Mouse (Mus musculus): ENCODE measurements around the gene Popdc3. TPM values are rescaled to one million over a fixed set of nuclear protein-coding genes. Genes with fewer than 3 reads are reported as not detected.
"Not testable (repeated sequence)": the region's sequence is repeated elsewhere in the genome, so short reads cannot be mapped to it uniquely, and the experiment has no call there.

The Popdc3 gene
- 1 to 10 TPM; 6.9 TPM for total RNA-seq (2021)

- not testable (repeated sequence) for DNase-seq
Observed at GRCm38 (mm10) chr10:45177798-45178197, at the start of gene Popdc3. Gene Popdc3 (plus strand): TSS chr10:45178098.

GRCm38 (mm10) chr10:45129105-45129504 is 48.8 kb upstream of the Popdc3 start:
- no peak for DNase-seq

DNA sequence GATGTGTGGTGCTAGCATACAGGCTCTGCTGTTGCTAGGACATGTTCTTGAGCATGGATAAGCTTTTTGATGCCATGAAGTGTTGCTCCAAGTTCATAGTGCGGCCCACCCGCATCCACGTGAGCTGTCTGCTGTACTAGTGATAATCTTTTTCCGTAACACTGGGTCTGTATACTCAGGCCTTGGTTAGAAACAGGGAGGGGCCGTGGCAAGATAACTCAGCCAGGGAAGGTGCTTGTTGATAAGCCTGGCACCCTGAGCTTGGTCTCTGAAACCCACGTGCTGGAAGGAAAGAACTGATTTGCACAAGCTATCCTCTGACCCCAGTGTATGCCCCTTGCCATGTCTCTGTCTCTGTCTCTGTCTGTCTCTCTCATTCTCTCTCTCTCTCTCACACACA is 47.9 kb upstream of the Popdc3 start:
- DNase-seq: no peak

DNA sequence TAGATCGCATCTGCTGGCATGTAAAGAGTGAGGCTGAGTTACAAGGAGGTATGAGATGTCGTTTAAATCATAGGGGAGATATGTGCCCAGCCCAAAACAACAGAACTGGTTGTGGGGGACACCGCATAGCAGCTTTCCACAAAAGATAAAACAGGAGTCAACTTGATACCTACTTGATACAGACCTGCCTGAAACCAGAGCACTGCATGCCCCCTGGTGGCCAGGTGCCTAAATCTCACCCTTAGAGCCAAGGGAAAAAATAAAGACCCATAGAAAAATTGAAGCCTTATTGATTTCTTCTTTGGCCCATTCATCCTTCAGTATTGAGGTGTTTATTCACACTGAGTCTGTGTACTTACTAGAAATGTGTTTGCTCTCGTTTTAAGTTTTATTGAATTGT is 45.5 kb upstream of the Popdc3 start:
- no peak for DNase-seq

GRCm38 (mm10) chr10:45136806-45137205 is 41.1 kb upstream of the Popdc3 start:
- DNase-seq: peak; percentile 52 to 56

- DNase-seq: no peak
Observed at GRCm38 (mm10) chr10:45139910-45140309, 38.0 kb upstream of the Popdc3 start.

GRCm38 (mm10) chr10:45140474-45141212 is 37.3 kb upstream of the Popdc3 start:
- no peak for DNase-seq

DNA sequence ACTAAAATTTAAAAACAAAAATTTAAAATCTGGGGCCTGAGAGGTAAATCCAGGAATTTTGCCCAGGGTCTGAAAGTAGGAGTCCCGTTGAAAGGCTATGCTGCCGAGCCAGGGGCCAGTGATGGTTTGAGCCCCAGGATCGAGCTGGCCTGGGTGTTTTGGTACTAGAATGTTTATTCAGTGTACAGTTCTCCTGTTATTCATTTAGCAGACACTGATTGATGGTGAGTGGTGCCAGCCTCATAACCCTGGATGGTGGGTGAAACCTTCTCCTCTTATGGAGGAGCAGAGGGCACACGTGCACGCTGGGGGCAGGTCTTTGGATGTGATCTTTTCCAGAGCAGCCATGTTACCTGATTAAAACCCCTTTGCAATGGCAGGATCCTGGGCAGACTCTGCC is 35.5 kb upstream of the Popdc3 start:
- no peak for DNase-seq

GRCm38 (mm10) chr10:45144038-45144817 is 33.7 kb upstream of the Popdc3 start:
- DNase-seq: no peak

DNA sequence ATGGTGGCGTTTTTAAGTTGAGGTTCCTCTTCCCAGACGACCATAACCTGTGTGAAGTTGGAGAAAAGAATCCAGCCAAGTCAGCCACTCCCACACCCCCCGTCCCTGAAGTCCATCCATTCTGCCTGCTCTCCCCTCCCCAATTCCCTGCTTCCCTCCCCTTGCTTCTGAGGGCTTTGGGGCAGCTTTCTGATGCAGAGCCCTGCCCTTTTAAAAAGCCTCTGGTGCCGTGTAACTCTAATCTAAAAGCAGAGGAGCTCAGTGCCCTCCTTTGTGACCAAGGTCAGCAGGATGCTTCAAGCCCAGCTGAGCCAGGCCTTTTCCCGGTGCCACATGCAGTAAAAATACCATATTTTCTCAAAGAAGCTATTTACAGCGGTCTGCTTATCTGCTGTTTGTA is 31.1 kb upstream of the Popdc3 start:
- no peak for DNase-seq

DNA sequence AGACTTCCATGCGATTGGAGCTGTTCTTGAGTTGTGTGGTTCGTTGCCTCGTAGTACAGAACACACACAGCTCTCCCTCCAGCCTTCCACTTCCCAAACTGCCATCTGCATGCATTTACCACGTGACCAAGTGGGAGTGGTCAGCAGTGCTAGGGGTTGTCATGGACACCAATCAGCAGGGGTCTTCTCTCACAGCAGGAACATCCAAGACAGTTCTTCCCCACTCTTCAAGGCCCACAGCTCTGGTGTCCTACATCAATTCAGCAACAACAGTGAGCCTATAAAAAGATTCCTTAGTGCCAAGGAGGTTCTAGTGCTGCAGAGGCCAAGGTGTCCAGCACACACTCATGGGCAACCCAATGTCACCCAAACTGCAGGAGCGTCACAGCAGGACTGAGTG is 26.8 kb upstream of the Popdc3 start:
- DNase-seq: no peak

DNA sequence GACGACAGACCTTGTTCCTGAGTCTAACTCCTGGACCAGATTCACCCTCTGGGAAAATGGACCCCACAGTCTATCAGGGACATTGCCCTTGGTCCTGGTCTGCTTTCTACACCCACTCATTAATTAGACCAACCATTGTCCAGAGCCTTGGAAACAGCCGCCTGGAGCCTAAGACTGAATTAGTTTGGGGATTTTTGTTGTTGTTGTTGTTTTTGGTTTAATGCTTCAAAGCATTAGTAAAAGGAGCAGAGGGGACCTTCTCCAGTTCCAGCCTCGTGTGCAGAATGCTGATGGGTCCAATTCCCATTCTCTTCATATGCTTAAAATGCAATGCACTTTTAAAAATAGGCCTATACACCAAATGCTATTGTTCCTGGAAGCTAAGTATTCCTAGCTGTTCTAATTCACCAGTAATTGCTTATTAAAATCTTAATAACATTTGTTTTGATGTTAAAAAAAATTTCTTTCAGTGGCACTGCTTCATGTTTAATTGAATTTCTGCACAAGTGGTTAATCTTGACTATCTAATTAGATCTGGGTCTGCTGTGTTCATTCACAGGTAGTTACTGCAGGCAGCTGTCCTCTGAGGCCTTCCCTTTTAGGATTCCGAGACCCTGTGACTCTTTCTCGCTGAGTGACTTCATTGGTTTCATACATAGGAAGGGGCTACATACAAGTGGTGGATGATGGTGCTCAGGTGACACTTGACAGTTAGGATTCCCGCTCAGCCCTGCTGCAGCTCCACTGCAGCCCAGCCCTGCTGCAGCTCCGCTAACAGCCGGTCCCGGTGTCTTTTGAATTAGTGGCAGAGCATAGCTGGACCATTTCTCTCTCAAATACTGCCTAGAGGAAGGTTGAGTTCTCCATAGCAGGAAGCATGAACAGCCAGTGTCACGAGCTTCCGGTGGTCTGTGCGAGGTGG is 25.9 kb upstream of the Popdc3 start:
- no peak for DNase-seq

DNA sequence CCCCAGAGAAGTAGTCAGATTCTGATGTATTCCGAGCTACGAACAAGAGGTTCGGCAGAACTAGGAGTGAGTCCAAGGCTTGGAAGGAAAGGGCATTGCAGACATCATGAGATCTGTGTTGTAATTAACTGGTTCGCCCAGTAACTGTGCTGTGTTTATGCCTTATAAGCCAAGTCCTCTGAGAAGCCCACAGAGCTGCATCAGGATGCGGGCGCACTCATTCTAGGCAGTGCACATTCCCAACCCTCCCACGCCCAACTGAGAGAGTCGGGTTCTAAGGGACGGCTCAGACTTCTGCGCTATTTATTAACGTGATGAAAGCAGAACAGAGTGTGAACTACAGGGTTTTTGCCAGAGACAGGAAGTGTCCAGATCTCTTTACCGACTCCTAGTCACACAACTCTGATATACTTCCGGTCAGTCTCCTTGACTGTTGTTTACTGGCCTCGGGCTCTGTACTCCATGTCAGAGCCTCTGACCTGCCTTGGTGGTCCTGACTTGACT is 23.3 kb upstream of the Popdc3 start:
- DNase-seq: peak in 1 of 2 experiments; percentile 14

DNA sequence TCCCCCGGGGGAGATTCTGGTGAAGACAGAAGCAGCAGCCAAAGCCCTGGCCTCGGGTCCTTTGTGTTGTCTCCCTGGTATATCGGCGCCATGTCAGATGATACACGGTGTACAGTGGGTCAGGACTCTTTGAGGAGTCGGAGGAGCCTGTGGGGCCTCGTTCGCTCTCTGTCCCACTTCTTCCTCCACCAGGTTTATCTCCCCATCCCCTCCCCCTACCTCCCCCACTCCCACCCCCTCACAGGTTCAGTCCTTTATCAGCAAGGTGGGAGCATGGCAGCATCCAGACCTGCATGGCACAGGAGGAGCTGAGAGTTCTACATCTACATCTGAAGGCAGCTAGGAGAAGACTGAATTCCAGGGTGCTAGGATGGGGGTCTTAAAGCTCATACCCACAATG is 12.0 kb upstream of the Popdc3 start:
- no peak for DNase-seq

DNA sequence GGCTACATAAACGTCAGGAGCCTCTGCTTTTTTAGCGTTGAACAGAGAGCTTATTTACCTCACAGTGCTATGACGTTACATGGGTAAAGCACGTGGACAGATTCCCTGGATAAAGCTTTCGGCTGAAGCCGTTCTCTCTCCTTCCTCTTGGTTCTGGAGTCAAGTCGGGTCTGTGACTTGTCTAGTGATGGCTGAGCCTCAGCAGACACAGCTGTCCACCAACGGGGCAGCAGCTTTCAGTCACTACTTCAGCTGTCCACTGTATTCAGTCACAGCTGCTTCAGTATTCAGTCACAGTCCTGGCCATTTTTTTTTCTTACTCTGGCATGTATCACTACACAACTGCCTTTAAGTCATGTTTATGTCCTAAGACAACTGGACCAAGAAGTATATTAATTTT is 4.0 kb upstream of the Popdc3 start:
- DNase-seq: no peak

- no peak for DNase-seq
Observed at GRCm38 (mm10) chr10:45174345-45174744, 3.6 kb upstream of the Popdc3 start.

DNA sequence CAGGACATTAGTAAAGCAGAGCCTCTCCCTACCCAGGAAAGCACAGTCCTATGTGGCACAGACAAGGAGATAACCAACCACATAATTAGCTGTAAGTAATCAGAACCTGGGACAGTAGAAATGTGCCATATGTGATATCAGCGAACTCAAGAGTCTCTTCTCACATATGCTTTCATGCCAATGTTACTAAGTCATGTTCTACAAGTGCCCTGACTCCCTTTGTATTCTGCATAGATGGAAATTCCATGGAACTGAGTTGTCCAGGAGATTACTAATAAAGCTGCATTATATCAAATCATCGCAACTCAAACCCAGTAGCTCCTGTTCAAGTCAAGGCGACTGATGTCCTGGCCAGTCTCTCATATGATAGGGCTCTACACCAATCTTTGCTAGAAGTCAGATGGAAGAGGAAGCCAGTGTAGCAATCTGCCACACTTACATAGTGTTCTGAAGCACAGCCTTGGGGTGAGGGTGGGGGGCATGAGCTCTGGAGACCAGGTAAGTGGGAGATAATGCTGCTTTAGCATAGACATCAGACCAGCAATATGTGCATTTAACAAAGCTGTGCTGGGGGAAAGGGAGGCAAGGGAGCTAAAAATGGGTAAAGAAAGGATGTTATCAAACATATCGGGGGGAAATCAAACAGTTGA is 2.9 kb downstream of the Popdc3 start:
- DNase-seq: no peak

DNA sequence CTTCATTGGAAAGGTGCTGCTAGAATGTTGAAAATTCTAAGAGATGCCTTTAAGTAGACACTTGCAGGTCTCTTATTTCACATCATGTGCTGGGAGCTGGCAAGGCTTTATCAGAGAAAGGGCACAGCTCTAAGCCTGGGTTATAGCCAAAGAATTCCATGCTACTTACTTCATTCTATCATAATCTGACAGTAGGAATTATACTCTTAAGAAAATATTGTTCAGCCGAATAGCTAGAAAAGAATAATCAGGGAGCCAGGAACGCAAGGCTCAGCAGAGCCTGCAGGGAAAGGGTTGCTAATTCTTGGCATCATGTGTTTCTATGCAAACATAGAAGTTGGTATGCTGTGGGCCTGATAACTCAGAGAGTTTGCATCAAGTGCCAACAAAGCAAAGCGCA is 3.4 kb downstream of the Popdc3 start:
- DNase-seq: no peak

DNA sequence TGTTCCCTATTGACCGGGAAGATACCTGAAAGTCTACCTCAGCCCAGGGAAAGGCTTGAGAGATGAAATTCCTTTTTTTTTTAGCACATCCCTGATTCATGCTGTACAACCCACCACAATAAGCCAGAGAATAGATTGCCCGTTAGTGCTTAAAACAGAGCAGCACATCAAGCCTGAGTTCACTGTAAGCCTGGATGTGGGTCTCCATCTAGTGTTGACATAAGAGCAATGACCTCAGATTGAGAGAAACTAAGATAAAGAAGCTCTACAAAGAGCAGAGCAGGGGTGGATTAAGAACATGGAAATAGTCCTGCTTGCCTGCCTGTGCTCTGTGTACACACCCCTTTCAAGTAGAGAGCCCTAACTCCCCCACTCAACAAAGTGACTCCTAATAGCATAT is 7.6 kb downstream of the Popdc3 start:
- DNase-seq: no peak

DNA sequence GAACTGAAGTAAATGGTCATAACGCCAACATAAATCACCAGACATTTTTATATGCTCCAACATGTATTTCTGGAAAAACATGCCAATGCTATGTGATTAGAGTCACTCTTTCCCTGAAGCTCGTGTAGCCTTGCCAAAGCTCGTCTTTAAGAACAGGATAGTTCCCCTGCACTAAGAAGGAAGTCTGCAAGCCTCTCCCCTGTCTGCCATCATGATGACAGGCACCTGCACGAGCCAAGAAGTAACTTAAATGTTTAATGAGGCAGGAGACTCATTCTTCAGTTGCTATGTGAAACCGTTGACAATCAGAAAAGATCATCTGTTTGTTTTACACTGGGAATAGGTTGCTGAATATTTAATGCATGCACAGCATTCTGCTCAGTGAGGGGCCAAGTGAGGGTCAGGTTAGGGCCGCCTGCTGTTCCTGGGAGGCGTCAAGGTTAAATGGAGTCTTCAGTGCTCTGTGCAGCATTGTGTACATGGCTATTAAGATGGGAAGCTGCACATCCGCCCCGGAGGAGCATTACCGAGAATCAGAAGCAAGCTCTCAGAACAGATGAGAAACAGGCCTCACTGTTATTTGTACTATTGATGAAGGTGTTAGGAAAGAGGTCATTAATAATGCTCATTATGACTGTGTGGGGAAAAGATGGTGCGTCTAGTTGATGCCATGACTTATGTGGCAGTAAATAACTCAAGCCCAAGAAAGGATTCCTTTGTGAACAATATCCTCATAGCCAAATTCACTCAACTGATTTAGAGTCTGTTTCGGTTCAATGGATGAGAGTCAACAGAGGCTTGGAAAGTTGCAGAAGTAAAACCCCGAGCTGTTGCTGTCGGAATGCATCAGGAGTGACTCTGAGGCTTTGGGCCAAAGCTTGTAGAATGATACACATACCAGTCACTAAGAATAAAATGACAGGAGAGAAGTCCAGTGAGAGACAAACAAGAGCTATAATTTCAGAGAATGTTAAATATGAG is 15.7 kb downstream of the Popdc3 start:
- DNase-seq: no peak

DNA sequence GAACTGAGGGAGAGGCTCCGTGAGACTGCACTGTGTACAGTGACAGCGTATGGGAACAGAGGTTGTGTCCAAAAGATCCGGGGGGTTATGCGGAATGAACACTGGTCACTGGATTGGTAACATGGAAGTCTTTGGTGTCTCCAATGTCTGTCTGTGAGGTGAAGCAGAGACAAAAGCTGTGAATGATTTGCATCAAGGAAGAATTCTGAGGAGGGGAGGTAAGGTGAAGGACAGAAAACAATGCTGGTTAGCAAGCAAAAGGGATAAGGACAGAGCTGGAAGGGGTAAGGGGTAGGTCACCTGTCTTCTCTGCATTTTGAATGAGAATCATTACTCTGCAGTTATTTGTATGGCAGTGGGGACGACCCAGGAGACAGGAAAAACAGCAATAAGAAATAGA is 16.6 kb downstream of the Popdc3 start:
- no peak for DNase-seq

Data from layer of hippocampus, postnatal 36 days (tissue).